8 mouse cellular contexts compared by ENCODE assay signal in the genomic region with DNA sequence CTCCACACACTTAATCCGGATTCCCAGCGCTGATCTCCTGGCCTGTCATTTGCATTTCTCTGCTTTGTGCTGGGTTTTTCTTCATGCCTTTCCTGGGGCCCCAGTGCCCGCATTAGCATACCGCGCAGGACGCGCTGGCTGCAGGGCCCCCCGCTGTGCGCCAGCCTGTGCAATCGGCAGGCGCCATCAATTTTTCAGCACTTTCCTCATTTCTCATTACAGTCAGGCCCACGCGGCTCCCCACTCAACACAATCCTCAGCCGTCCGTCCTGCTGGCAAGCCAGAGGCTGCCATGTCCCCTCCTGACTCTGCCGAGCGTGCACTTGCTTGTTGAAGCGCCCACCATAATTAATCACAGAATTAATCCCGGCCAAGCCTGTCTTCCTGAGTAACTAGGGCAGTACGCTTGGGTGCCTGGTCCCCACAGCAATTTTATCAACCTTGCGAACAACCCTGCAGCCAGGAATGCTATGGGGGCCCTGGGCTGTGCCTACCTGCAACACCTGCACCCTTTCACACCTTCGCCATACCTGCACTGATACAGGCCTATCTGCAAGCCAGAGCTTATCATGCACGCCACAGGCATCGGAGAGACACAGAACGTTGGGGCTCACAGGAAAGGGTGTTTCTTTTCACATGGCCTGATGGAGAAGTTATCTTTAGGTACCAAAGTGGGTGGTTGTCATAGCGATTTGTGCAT. TPM values are rescaled to one million over a fixed set of nuclear protein-coding genes. Genes with fewer than 3 reads are reported as not detected.
DNase-seq lines count a peak whose midpoint lies in the region; ATAC-seq lines count a peak whose summit lies in the region.

No protein-coding gene starts in this region.

- no peak overlapping the region for H3K27ac ChIP-seq in heart, embryonic 11.5 days (ENCODE audit: low read depth, low read length)
- H3K27ac ChIP-seq in forebrain, embryonic 13.5 days = peak overlapping the region; percentile 94

- H3K4me3 ChIP-seq in heart, embryonic 11.5 days (ENCODE audit: low read depth, low read length) = peak overlapping the region; percentile 32
- H3K4me3 ChIP-seq in forebrain, embryonic 13.5 days = peak overlapping the region; percentile 20

- 4% methylated on average over 26 of the region's 26 CpGs for WGBS in heart, embryonic 11.5 days (ENCODE audit: insufficient replicate concordance)
- 4% methylated on average over 26 of the region's 26 CpGs for WGBS in forebrain, embryonic 13.5 days

- H3K9ac ChIP-seq in heart, embryonic 11.5 days (ENCODE audit: low read depth, low read length) = peak overlapping the region; percentile 2; the same call in 1 of the 2 replicates
- peak overlapping the region; percentile 60 for H3K9ac ChIP-seq in forebrain, embryonic 13.5 days

- H3K4me1 ChIP-seq in heart, embryonic 11.5 days (ENCODE audit: control insufficient read depth, insufficient read depth, low read length) = peaks cover 3% of the 10 kb centered on the region; the same call in 1 of the 2 replicates
- H3K4me1 ChIP-seq in forebrain, embryonic 13.5 days = peaks cover 22% of the 10 kb centered on the region

- no peaks in the 10 kb centered on the region for H3K36me3 ChIP-seq in heart, embryonic 11.5 days (ENCODE audit: control insufficient read depth, insufficient read depth, low read length)
- H3K36me3 ChIP-seq in forebrain, embryonic 13.5 days (ENCODE audit: poor library complexity, severe bottlenecking) = no peaks in the 10 kb centered on the region

- peaks cover 6% of the 10 kb centered on the region; the same call in 1 of the 2 replicates for H3K27me3 ChIP-seq in heart, embryonic 11.5 days (ENCODE audit: control insufficient read depth, insufficient read depth, low read length)
- H3K27me3 ChIP-seq in forebrain, embryonic 13.5 days = no peaks in the 10 kb centered on the region

- DNase-seq in heart, postnatal 4 days = no peak
- peak; percentile 34 to 40 for DNase-seq in left cerebral cortex, adult 8-10 months (ENCODE audit: low spot score in 2 of 2)
- DNase-seq in retina, adult 2 months (ENCODE audit: low read depth, low spot score) = peak; percentile 57
- DNase-seq in spleen, adult 12 weeks (ENCODE audit: low spot score) = no peak
- DNase-seq in ovary, postnatal 14 days (ENCODE audit: low spot score) = no peak

- H3K9me3 ChIP-seq in heart, embryonic 11.5 days (replicated peaks; ENCODE audit: control insufficient read depth, low read length) = no peaks in the 10 kb centered on the region; the same call in 1 of the 2 replicates
- H3K9me3 ChIP-seq in forebrain, embryonic 13.5 days (replicated peaks) = peaks cover 10% of the 10 kb centered on the region

- ATAC-seq in heart, embryonic 11.5 days (replicated peaks; ENCODE audit: insufficient number of reproducible peaks, low FRiP score, low TSS enrichment) = no peak
- peak; percentile 58; the same call in 1 of the 2 replicates for ATAC-seq in cerebellum, adult (ENCODE audit: insufficient number of reproducible peaks, low FRiP score, low TSS enrichment)
- peak; percentile 95 for ATAC-seq in forebrain, embryonic 13.5 days

- peak overlapping the region; percentile 62 for H3K4me2 ChIP-seq in heart, embryonic 11.5 days
- H3K4me2 ChIP-seq in forebrain, embryonic 13.5 days = peak overlapping the region; percentile 57

RNA-seq across cellular contexts. Expression of a gene that starts 48.6 kb away (rescaled TPM):
- 644 and 729 TPM in 2 replicates for polyA plus RNA-seq in heart, embryonic 11.5 days (2014; fragmentation: Nextera tagmentation; extraction: Ambion mirVana)
- 100 to 1,000 TPM; 434 to 461 TPM for total RNA-seq in heart, postnatal 4 days (2021)
- 544 and 592 TPM in 2 replicates for polyA plus RNA-seq in forebrain, embryonic 13.5 days (2015; fragmentation: Nextera tagmentation; extraction: Ambion mirVana)
- 100 to 1,000 TPM; 290 to 355 (median 336) TPM for total RNA-seq in left cerebral cortex, adult 8-10 months (2022)

Comparison
In these comparisons a context has a peak if more than half of its experiments do, and no peak if none do; other contexts are left out.
1. DNase-seq: peak in left cerebral cortex, adult 8-10 months (2 of 2) and retina, adult 2 months (single experiment); none in heart, postnatal 4 days (single experiment), spleen, adult 12 weeks (single experiment) and ovary, postnatal 14 days (single experiment).